Mouse (Mus musculus) urinary bladder, postnatal 36 days (tissue): ENCODE measurements around the gene Spock2.
"Not testable (repeated sequence)": the region's sequence is repeated elsewhere in the genome, so short reads cannot be mapped to it uniquely, and the experiment has no call there.

Experiments
- DNase-seq, 2 experiments: peaks; one replicate each; pipeline ENCODE4 v3.0.0; 2022; ENCODE audit warnings: low spot score in 2 of 2, mixed read lengths in 1 of 2

The Spock2 gene

GRCm38 (mm10) chr10:60108321-60109111 is 2.5 kb downstream of the Spock2 start:
- no peak for DNase-seq

- DNase-seq, result no peak
Measured at GRCm38 (mm10) chr10:60109336-60109735, 3.3 kb downstream of the Spock2 start.

- no peak for DNase-seq
Measured at GRCm38 (mm10) chr10:60109989-60110388, 4.0 kb downstream of the Spock2 start.

- no peak for DNase-seq
Measured at GRCm38 (mm10) chr10:60110908-60111475, 5.0 kb downstream of the Spock2 start.

- DNase-seq, result no peak
Measured at GRCm38 (mm10) chr10:60113965-60114690, 8.1 kb downstream of the Spock2 start.

GRCm38 (mm10) chr10:60115345-60116185 is 9.5 kb downstream of the Spock2 start:
- no peak for DNase-seq

- DNase-seq, result no peak
Measured at GRCm38 (mm10) chr10:60116997-60117396, 11.0 kb downstream of the Spock2 start.

GRCm38 (mm10) chr10:60118464-60118863 is 12.4 kb downstream of the Spock2 start:
- no peak for DNase-seq

GRCm38 (mm10) chr10:60120630-60121029 is 14.6 kb downstream of the Spock2 start:
- DNase-seq, result no peak

GRCm38 (mm10) chr10:60124078-60124477 is 18.1 kb downstream of the Spock2 start:
- DNase-seq, result no peak

- DNase-seq, result no peak
Measured at GRCm38 (mm10) chr10:60125529-60126327, 19.7 kb downstream of the Spock2 start.

- DNase-seq, result no peak
Measured at GRCm38 (mm10) chr10:60128287-60128686, 22.3 kb downstream of the Spock2 start.

GRCm38 (mm10) chr10:60130504-60130903 is 24.5 kb downstream of the Spock2 start:
- no peak for DNase-seq

- DNase-seq, result no peak
Measured at GRCm38 (mm10) chr10:60133501-60133900, 27.5 kb downstream of the Spock2 start.

- no peak for DNase-seq
Measured at GRCm38 (mm10) chr10:60134201-60134600, 28.2 kb downstream of the Spock2 start.

GRCm38 (mm10) chr10:60136010-60136409 is 30.0 kb downstream of the Spock2 start:
- DNase-seq, result not testable (repeated sequence)

- no peak for DNase-seq
Measured at GRCm38 (mm10) chr10:60136935-60137334, 30.9 kb downstream of the Spock2 start.

GRCm38 (mm10) chr10:60138680-60139079 is 32.7 kb downstream of the Spock2 start:
- DNase-seq, result no peak

- DNase-seq, result no peak
Measured at GRCm38 (mm10) chr10:60140751-60141150, 34.7 kb downstream of the Spock2 start.

- no peak for DNase-seq
Measured at GRCm38 (mm10) chr10:60141656-60142160, 35.7 kb downstream of the Spock2 start.
